In the genomic region with DNA sequence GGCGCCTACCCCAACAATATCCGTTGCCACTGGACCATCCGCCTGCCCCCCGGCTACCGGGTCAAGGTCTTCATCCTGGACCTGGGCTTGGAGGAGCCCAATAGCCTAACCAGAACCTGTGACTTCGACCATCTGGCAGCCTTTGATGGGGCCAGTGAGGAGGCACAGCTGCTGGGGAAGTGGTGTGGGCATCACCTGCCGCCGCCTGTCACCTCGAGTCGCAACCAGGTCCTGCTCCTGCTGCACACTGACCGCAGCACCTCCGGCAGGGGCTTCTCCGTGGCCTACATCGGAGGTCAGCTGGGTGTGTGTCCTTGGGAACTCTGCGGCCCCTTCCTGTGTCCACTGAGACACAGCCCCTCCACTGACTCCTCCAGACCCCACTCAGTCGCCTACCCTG, we compare ENCODE assay signal across 25 mouse cellular contexts. TPM values are rescaled to one million over a fixed set of nuclear protein-coding genes. Genes with fewer than 3 reads are reported as not detected.
"Had no signal": no experiment of that assay in that cellular context is flagged by ENCODE, and none has a peak within 500 bp of the region (broad histone marks: within the 10 kb centered on the region; RNA-seq: fewer than 3 reads in every experiment).

No protein-coding gene starts in this region.

- H3K27ac ChIP-seq: kidney, postnatal 0 days; layer of hippocampus, adult 2 months; liver, embryonic 13.5 days; midbrain, embryonic 12.5 days; stomach, postnatal 0 days had no signal

- H3K36me3 ChIP-seq: liver, embryonic 13.5 days; midbrain, embryonic 12.5 days had no signal

- H3K4me2 ChIP-seq: liver, embryonic 13.5 days; midbrain, embryonic 12.5 days had no signal

- H3K9ac ChIP-seq: liver, embryonic 13.5 days; midbrain, embryonic 12.5 days had no signal

- H3K4me3 ChIP-seq: layer of hippocampus, adult 2 months; liver, embryonic 13.5 days; midbrain, embryonic 12.5 days had no signal

- DNase-seq: kidney, adult 2 months; kidney, postnatal 25 days; layer of hippocampus, adult 9-11 months; liver, embryonic 13.5 days; lung, adult 2 months; lung, postnatal 14 days; lung, postnatal 4 days; right cerebral cortex, adult 18-20 months; right cerebral cortex, postnatal 14 days; right cerebral cortex, postnatal 4 days; thymus, adult 2 months; thymus, postnatal 14 days; thymus, postnatal 4 days had no signal

- H3K27me3 ChIP-seq: liver, embryonic 13.5 days; midbrain, embryonic 12.5 days had no signal

- H3K9me3 ChIP-seq: liver, embryonic 13.5 days; midbrain, embryonic 12.5 days had no signal

- ATAC-seq: midbrain, embryonic 16.5 days had no signal

RNA-seq across cellular contexts. Expression of gene Cdcp2, which starts 10.1 kb away (rescaled TPM):
- polyA plus RNA-seq: kidney, adult 2 months; large intestine, adult 2 months; limb, embryonic 11.5 days; liver, adult 2 months; liver, embryonic 13.5 days; liver, embryonic 16.5 days; lung, adult 2 months; lung, embryonic 16.5 days; midbrain, embryonic 16.5 days; neural tube, embryonic 14.5 days; stomach, embryonic 14.5 days; stomach, postnatal 0 days had no signal
